Mouse (Mus musculus) adrenal gland, postnatal 36 days (tissue): ENCODE measurements around the gene Gpi1. TPM values are rescaled to one million over a fixed set of nuclear protein-coding genes. Genes with fewer than 3 reads are reported as not detected.

Experiments used
- DNase-seq, 2 experiments: peaks; one replicate each; pipeline ENCODE4 v3.0.0; 2021; ENCODE audit warnings: mixed read lengths in 1 of 2
- long read RNA-seq, 2 experiments: library from polyadenylated mRNA; stranded (forward); transcript quantifications; one replicate each; pipeline ENCODE4 v2.0.0; 2021; ENCODE audit warnings: borderline sequencing depth in 2 of 2
- total RNA-seq, 2 experiments: library from RNA; stranded (reverse); gene quantifications; 2 replicates each; pipeline ENCODE4 v1.2.3; 2021

Gene Gpi1
- 100 to 1,000 TPM; 373 to 429 TPM for total RNA-seq
- long read RNA-seq, experiment 1, transcript Gpi1-201 (18 exons, 2,884 nt) = major isoform, 580 of 661 reads
- long read RNA-seq, experiment 1, partial matches to known transcripts = 45 of 661 reads
- long read RNA-seq, experiment 1, other reads (novel, unspliced or antisense) = 34 of 661 reads
- long read RNA-seq, experiment 2, transcript Gpi1-201 (18 exons, 2,884 nt) = major isoform, 340 of 380 reads
- long read RNA-seq, experiment 2, partial matches to known transcripts = 27 of 380 reads
- long read RNA-seq, experiment 2, other reads (novel, unspliced or antisense) = 11 of 380 reads

DNA sequence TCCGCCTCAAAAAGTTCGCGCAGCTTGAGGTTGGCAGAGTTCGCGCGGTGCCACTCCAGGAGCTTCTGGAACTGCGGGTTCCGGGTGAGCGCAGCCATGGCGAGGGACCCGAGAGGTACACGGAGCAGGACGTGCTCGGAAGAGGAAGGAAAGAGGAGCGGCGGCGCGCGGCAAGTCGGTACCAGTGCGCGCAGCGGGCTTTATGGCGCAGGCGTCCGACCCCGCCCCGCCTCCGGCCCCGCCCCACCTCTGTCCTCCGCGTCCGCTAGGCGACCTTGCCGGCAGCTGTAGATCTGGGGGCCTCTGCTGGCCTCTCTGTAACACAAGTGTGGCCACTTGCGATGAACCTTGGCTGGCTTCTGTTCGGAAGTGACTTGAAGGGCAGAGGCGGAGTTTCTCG is at the start of gene Gpi1:
Gene Gpi1, minus strand, starts transcription at position 221 of the 400 bp plus-strand sequence.
- peak; percentile 85 to 90 for DNase-seq

DNA sequence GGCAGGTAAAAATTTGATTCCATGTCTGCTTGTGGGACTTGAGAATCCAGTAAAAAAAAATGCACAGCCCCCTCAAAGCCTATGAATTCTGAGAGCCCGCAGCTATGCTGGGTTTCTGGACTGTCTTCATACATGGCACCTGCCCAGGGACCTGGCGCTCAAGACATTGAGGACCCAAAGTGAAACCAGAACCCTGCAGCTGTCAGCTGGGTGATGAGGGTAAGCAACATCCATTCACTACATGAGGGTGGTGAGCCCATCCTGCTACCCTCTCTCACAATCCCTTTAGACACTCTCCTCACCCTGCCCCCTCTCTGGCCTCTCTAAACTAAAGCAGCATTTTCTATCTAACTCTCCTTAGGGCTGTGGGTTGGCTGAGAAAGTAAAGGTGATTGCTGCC is 47.5 kb upstream of the Gpi1 start:
- DNase-seq = no peak

DNA sequence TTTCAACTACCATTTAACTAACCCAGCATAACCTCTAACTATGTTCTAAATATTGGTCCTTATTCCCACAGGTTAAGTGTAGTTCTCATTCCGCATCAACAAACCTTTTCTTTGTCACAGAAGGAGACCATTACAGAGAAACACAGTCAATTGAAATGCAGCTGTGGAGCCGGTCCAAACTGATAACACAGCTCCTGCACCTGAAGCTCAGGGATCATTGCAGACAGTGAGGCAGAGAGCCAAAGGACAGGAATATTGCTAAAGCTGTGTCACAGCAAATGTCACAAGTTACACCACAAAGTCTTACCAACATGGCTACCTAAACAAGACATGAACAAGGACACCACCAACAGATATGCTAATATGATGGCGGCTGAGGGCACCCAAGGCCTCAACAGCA is 45.9 kb upstream of the Gpi1 start:
- no peak for DNase-seq

DNA sequence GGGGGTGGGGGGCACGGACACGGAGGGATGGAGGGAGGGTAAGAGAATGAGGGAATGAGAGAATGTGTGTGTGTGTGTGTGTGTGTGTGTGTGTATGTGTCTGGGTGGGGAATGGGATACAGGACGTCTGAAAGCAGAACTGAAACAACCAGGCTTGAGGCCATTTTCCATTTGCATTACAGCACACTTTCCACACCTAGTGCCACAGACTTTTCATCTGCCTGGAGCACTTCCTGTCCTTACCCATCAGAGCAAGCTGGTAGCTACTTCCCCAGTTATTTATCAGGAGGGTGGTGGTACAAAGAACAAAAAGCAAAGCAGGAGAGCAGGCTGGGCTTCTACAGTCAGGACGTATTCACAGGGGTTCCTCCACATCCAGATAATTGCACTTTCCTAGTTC is 42.3 kb upstream of the Gpi1 start:
- no peak for DNase-seq

DNA sequence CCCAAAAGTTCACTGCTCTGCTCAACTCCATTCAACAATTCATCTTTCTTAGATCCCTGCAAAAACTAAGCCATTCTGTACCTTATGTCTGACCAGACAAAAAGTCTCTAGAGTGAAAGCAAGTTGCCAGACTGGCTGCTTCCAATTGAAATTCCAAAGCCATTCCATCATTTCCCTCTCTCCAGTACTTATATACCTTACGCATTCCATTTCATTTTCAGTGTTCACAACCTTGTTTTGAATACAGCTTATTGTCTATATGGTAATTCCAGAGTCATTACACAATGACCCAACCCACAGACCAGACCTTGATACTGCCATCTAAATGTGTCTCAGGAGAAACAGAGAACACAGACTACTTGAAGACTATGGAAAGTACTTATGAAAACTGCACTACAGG is 38.3 kb upstream of the Gpi1 start:
- no peak for DNase-seq

DNA sequence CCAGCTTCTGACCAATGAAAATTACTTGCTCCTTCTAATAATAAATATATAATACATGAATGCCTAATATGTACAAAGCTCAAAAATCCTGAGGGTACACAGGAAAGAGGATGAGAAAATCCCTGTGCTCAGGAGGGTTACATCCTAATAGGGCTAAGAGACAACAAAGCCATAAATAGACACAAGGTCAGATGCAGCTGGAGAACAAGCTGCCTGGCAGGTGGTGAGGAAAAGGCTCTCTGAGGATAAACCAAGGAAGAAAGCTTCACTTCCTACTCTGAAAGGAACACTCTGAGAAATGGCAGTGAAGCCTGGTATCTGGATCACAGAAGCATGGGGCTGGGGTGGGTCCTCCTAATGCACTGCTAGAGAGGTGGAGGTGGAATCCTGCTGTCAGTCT is 36.3 kb upstream of the Gpi1 start:
- no peak for DNase-seq

DNA sequence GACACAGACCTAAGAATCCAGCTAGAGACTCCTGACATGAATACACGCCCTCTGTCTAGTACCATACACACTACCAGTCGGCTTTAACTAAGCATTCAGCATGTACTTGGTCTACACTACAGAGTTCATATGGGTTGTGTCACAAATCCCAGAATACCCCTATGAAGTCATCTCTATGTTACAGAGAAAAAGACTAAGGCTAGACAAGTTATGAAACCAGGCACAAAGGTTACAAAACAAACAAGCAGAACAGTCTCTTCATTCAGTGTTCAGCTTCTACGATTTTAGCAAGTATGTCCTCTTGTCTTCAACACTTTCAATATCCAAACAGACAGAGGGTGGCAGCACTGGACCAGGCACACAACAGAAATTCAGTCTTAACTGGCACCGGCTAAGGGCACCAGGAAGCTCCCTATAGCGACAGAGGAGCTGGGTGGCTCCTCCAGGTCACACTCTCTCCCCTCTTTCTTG is 35.8 kb upstream of the Gpi1 start:
- peak; percentile 66 to 85 for DNase-seq

DNA sequence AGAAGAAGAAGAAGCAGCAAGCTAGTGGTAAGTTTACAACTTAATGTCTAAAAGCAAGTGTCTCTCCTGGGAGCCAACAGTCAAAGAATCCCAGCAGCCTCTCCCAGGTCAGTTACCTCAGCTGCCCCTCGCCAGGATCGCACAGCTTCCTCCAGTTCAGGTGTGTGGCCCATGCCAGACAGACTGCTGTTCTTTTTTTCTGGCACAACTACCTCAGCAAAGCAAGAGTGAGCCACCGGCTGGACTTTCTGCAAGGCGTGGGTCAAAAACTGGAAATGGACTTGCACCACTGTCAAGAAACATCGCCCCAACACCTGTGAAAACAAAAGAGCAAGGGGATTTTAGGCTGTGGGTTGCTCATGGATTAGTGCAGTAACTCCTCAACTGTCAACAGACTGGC is 33.3 kb upstream of the Gpi1 start:
- no peak for DNase-seq

DNA sequence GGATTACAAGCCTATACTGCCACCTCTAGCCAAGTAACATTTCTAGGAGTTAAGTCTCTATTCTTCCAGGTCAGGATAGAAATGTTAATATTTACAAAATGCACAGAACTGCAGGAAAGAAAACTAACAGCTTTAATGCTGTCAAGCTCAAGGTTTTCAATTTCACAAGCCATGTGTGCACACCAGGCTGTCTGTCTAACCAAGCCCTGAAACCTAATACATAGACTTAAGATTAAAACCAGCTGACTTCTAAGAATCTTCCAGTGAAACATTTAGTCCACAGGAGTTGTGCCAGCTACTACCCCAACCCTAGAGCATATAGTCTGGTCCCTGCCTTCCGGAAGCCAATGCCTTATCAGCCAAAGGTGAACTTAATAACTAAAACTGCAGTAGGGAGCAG is 28.3 kb upstream of the Gpi1 start:
- no peak for DNase-seq

DNA sequence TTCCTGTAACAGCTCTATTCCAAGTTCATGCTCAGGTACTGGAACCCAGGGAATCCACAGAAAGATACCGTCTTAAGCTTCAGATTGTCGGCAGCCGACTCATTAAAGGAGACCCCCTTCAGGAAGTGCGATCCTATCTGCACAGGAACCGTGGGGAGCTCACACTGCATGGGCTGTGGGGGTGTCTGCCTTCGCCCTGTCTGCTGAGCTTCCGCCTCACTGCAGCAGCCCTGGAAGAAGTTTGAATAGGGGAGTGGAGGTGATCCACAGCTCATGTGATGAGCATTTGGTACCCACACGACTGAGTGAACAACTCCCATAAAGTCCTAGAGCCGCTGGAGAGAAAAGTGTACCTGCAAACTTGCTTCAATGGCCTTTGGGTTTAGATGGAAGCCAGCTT is 27.1 kb upstream of the Gpi1 start:
- no peak for DNase-seq

DNA sequence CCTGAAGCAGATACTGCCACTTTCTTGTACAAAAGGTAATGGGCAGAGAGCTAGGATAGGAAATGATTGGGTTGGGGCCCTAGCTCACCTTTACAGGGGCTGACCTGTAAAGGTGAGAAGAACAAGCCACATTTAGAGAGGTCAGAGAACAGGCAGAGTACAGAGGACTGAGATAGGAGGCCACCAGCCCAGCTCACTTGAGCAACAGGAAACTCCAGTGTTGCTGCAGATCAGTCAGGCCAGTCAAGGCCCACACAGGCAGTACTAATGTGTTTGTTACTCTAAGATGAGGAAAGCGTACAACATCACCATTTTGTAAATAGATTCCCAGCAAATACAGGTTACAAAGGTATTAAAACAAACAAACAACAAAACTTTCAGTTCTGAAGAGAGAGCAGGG is 25.8 kb upstream of the Gpi1 start:
- DNase-seq = no peak

DNA sequence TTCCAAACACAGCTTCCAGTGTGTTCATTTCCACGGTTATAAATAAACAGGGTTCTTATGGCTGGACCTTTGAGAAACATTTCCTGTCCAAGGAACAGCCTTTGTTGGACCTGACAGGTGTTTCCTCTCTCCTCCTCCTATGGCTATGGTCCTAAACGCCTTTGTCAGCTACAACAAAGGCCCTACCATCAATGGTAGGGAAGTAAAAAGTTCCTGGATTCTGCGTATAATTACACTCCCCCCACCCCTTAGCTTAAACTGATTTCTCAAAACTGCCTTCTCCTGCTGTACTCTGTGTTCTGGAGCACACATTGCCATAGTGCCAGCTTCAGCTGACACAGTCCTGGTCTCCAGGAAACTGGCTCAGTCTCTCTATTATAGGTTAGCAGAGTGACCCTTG is 25.0 kb upstream of the Gpi1 start:
- no peak for DNase-seq

DNA sequence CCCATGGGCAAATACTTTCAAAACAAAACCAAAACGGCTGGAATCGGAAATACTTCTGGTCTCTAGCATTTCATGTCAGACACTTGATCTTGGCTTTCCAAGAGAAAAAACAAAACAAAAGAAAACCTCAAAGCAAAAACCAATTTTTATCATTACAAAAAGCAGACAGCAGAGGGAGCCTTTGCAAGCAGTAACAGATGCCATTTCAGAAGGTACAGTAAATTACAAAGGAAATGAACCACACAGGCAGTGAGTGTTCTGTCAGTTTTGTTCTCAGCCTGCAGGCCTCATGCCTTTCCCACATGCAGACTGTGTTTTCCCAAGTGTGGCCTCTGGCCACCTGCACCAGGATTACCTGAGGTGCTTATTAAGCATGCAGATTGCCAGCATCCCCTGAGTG is 21.9 kb upstream of the Gpi1 start:
- no peak for DNase-seq

DNA sequence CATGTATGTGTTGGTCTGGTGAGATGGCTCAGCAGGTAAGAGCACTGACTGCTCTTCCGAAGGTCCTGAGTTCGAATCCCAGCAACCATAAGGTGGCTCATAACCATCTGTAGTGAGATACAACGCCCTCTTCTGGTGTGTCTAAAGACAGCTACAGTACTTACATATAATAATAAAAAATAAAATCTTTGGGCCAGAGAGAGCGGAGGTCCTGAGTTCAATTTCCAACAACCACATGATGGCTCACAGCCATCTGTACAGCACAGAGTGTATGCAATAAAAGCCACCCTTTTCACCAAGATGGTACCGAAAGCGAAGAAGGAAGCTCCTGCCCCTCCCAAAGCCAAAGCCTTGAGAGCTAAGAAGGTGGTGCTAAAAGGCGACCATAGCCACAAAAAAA is 20.6 kb upstream of the Gpi1 start, which contains the start of gene Gm6096:
Gene Gm6096, plus strand, starts transcription at position 301 of the 400 bp plus-strand sequence.
- DNase-seq = no peak

DNA sequence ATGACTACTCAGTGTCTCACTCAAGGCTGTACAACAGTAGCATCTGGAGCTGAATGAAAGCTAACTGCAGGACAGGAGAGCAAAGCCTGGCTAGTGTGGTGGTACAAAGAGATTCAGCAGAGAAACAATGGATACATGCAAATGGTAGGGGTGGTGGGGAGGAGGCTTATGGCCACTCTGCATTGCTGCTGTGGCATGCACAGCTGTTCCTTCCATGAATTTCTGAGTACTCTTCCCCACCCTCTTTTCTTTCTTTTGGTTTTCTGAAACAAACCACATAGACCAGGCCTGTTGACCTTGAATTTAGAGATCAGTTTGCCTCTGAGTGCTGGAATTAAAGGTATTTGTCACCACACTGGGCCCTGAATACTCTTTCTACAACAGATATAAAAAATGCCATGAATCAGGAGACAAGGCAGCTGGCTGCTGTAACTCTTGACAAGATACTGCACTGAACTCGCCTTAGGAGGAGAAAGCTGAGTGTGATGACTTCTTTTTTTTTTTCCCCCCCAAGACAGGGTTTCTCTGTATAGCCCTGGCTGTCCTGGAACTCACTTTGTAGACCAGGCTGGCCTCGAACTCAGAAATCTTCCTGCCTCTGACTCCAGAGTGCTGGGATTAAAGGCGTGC is 16.8 kb upstream of the Gpi1 start:
- no peak for DNase-seq

DNA sequence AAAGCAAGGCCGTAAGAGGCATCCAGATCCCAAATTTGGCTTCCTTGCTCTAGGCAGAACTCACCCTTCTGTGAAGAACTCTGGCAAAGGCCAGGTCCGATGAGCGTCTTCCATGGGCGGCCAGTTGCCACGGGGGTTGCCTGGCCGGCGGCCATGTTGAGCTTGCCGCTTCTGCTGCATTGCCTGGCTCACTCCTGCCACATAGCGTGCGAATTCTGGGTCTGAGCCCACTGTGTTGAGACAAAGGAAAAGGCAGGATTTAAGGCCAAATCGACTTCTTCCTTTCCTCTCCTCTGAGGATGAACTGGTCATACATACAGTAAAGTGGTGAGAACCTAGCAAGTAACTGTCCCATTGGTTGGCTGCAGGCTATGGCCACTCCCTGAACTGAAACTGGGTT is 12.0 kb upstream of the Gpi1 start:
- DNase-seq = no peak

DNA sequence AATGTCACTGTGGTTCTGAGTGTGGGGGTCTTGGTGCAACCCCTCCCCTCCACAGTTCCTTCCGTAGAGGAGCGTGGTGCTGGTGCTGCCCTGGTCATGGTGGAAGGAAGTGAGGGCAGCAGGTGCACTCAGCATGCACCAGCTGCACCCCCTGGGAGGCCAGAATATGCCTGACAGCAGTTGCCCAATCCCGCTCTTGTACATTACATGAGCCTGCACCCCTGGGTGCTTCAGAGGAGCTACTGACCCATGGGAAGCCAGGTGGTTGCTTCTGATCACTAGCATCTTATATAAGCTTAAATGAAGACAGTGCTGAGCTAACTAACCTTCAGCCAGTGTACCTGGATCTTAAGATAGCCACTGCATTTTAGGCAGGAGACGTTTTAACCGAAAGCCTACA is 8.0 kb upstream of the Gpi1 start:
- no peak for DNase-seq

DNA sequence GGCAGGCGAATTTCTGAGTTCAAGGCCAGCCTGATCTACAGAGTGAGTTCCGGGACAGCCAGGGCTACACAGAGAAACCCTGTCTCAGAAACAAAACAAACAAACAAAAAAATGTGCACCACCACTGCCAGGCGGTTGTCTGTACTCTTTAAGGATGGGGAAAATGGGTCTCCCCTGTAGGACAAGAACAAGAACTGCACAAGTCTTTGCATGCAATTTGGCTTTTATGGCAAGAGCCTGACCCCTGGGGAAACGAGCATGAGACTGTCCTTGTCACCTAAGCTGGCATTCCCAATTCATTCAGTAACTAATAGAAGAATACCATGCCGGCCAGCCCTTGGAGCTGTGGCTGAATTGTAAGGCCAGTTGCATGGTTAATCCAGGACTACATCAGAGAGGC is 5.5 kb upstream of the Gpi1 start:
- no peak for DNase-seq

DNA sequence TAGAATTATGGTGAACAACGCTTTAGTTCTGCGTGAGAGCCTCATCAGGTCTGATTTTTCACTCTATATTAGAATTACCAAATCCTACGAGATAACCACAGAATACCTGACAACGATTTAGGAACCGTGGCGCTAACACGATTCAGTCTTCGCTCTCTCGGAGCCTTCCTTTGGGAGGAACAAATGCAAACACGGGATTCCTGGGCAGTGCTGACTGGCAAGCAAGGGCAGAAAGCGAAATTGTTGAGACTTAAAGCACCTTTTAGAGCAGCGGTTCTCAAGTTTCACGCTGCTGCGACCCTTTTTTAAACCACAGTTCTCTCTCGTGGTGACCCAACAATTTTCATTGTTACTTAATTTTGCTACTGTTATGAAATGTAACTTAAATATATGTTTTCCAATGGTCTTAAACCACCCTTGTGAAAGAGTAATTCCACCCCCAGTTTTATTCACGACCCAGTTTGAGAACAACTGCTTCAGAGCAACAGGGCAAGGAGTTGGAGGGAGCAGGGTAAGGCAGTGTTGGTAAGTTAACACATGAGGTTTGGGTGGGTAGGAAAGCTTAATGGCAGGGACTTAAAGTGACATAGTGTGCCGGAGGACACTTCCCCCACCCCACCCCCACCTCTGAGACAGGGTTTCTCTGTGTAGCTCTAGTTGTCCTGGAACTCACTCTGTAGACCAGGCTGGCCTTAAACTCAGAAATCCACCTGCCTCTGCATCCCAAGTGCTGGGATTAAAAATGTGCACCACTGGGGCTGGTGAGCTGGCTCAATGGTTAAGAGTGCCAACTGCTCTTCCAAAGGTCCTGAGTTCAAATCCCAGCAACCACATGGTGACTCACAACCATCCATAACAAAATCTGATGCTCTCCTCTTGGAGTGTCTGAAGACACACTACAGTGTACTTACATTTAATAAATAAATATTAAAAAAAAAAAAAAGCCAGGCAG is 4.8 kb upstream of the Gpi1 start:
- no peak for DNase-seq

DNA sequence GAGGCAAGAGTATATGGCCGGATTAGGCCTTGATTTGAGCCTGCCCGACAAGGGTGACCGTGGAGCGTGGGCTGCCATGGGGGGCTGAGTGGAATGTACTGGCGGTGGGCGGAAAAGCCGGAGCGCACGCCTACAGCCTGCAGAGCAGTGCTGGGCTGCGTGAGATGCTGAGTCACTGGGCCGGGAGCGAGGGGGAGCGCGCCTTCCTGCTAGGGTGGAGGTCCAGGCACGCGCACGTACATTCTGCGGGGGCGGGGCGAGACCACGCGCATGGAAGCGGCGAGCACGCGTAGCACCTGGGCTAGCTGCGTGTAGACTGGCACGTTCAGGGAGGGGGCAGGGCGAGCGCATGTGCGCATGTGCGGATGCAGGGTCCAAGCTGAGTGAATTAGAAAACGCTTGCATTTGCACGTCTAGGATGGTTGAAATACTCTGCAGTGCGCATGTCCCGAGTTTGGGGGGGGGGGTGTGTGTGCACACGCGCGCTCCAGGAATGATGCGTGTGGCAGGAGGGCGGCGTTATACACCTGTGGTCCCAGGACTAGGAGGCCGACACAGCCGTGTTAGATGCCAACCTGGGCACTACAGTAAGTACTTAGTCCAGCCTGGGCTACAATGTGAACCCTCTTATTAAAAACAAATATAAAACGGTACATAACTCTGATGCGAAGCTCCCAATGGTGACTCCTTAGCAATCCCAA is 3.9 kb upstream of the Gpi1 start:
- peak; percentile 100 for DNase-seq

DNA sequence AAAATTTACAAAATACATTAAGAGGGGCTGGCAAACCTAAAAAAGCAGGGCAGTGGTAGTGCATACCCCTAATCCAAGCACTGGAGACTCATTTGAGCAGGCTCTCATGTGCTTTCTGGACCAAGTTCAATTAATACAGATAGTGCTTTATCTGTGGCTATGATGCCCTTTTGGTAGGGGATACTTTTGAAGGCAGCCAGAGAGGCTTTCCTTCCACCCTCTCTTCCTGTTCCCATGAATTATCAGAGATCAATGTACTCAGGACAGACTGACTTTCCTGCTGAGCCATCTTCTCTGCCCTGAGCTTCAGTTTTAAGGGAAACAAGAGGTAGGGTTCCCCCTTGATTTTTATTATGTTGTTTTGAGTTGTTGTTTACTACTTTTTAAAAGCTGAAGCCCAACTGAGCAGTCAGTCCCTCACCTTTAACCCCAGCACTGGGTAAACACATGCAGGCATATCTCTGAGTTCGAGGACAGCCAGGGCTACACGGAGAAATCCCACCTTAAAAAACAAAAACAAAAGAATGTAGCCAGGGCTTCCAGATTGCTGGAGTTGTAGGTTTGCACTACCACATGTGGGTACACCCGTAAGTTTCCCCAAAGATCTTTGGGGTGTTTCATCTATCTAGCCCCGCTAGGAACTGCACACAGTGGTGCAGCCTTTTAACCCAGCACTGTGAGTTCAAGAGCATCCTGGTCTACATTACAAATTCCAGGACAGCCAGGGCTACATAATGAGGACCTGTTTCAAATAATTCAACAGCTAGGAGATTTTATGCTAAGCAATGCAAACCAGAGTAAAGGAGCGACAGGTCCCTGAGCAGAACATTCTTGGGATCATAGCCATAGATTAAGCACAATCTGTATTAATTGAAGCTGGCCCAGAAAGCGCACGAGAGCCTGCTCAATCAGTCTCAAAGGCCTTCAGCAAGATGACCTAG is 2.9 kb upstream of the Gpi1 start:
- DNase-seq = no peak
